Mouse (Mus musculus) neural tube, embryonic 10.5 days (tissue): Measurements from ENCODE around the gene Rab3c.

Experiments used
- DNase-seq: peaks from one replicate; pipeline ENCODE4 v3.0.0-alpha.2; 2017; ENCODE audit warnings: low spot score; ENCODE audit errors: extremely low spot score

The Rab3c gene

GRCm38 (mm10) chr13:110280563-110281144, at the start of gene Rab3c:
TSS of gene Rab3c (minus strand) at chr13:110280996.
- peak; percentile 42 for DNase-seq

GRCm38 (mm10) chr13:110318746-110319145, 38.0 kb upstream of the Rab3c start:
- no peak for DNase-seq

- no peak for DNase-seq
These were observed 26.4 kb upstream of the Rab3c start for GRCm38 (mm10) chr13:110307188-110307587.

GRCm38 (mm10) chr13:110297112-110297511, 16.3 kb upstream of the Rab3c start:
- DNase-seq = no peak

GRCm38 (mm10) chr13:110288499-110288898, 7.7 kb upstream of the Rab3c start:
- DNase-seq = no peak

- DNase-seq = no peak
These were observed 3.0 kb upstream of the Rab3c start for GRCm38 (mm10) chr13:110283781-110284180.

GRCm38 (mm10) chr13:110280028-110280562, 701 bp downstream of the Rab3c start:
- peak; percentile 74 for DNase-seq

GRCm38 (mm10) chr13:110278976-110279736, 1.6 kb downstream of the Rab3c start:
- no peak for DNase-seq

GRCm38 (mm10) chr13:110277709-110278108, 3.1 kb downstream of the Rab3c start:
- DNase-seq = no peak

- no peak for DNase-seq
These were observed 5.3 kb downstream of the Rab3c start for GRCm38 (mm10) chr13:110275471-110275870.

GRCm38 (mm10) chr13:110260649-110261048, 20.1 kb downstream of the Rab3c start:
- DNase-seq = no peak

GRCm38 (mm10) chr13:110251453-110251852, 29.3 kb downstream of the Rab3c start:
- DNase-seq = no peak

GRCm38 (mm10) chr13:110248481-110248880, 32.3 kb downstream of the Rab3c start:
- no peak for DNase-seq

GRCm38 (mm10) chr13:110238970-110239369, 41.8 kb downstream of the Rab3c start:
- DNase-seq = no peak

GRCm38 (mm10) chr13:110237209-110237935, 43.4 kb downstream of the Rab3c start:
- peak; percentile 16 for DNase-seq

GRCm38 (mm10) chr13:110233364-110233763, 47.4 kb downstream of the Rab3c start:
- DNase-seq = no peak

- no peak for DNase-seq
These were observed 49.6 kb downstream of the Rab3c start for GRCm38 (mm10) chr13:110231086-110231688.

- no peak for DNase-seq
These were observed 50.8 kb downstream of the Rab3c start for GRCm38 (mm10) chr13:110230046-110230445.

- no peak for DNase-seq
These were observed 61.6 kb downstream of the Rab3c start for GRCm38 (mm10) chr13:110219195-110219594.

GRCm38 (mm10) chr13:110218497-110218896, 62.3 kb downstream of the Rab3c start:
- no peak for DNase-seq

GRCm38 (mm10) chr13:110211526-110212075, 69.2 kb downstream of the Rab3c start:
- no peak for DNase-seq
